ENCODE assay signal across 12 mouse cellular contexts in the genomic region with DNA sequence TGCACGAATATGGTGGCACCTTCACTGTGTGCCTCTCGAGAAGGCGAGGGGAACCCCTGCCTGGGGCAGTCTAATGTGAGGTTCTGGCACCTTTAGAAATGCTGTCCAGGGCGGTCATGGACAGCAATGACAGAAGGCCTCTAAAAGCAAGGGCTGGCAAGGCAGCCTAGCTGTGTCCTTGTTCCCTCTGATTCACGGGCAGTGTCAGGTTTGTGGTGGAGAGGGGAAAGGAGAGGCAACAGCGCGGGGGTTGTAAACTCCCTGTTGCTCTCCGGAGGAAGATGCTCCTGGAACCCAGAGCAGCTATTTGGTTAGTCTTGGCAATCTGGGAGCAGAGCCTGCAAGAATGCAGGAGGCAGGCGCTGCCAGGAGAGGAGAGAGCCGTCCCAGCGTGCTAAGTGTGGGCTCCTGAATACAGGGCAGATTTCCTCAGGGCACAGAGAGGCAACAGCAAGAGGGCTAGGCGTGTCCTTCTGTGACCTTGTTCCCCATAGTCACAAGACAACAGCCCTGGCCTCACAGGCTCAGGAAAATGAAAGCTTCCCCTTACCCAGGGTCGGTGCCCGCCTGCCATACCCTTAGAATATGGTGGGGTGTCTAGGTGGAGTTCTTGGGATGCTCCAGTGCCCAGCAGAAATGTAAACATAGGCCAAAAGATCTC. TPM values are rescaled to one million over a fixed set of nuclear protein-coding genes. Genes with fewer than 3 reads are reported as not detected.
DNase-seq lines count a peak whose midpoint lies in the region; ATAC-seq and TF ChIP-seq lines count a peak whose summit lies in the region.
"Had no signal": no experiment of that assay in that cellular context is flagged by ENCODE, and none has a peak within 500 bp of the region (broad histone marks: within the 10 kb centered on the region; RNA-seq: fewer than 3 reads in every experiment).

No protein-coding gene starts in this region.

- no peak overlapping the region for H3K4me3 ChIP-seq in intestine, embryonic 15.5 days (replicated peaks)
- no peak overlapping the region for H3K4me3 ChIP-seq in intestine, postnatal 0 days (ENCODE audit: low read depth, low read length)
- H3K4me3 ChIP-seq in MEL (ENCODE audit: control insufficient read depth in 1 of 2, insufficient read depth in 1 of 2, low read depth in 2 of 2, low read length in 2 of 2) = no peak overlapping the region
- H3K4me3 ChIP-seq in limb, embryonic 10.5 days = no peak overlapping the region
- H3K4me3 ChIP-seq: neural tube, embryonic 15.5 days had no signal

- no peak for TF ChIP-seq POLR2A in MEL (IDR thresholded peaks at IDR 0.05; ENCODE audit: control insufficient read depth in 1 of 2, insufficient read depth in 1 of 2, low read depth in 1 of 2, low read length in 2 of 2, poor library complexity in 1 of 2)

- TF ChIP-seq RAD21 in MEL (IDR thresholded peaks at IDR 0.05; ENCODE audit: low read depth, low read length) = no peak

- TF ChIP-seq CTCF in intestine, postnatal 0 days (IDR thresholded peaks at IDR 0.05; ENCODE audit: low read depth) = no peak
- TF ChIP-seq CTCF in MEL (IDR thresholded peaks at IDR 0.05 in 2 of 3, conservative IDR thresholded peaks at IDR 0.05 in 1 of 3; ENCODE audit: control insufficient read depth in 1 of 3, insufficient read depth in 1 of 3, low read depth in 2 of 3, low read length in 3 of 3, poor library complexity in 1 of 3, severe bottlenecking in 1 of 3) = no peak

- no peak for TF ChIP-seq EP300 in MEL (IDR thresholded peaks at IDR 0.05; ENCODE audit: low read depth in 1 of 2, low read length in 2 of 2)

- no peak overlapping the region for H3K27ac ChIP-seq in intestine, embryonic 15.5 days
- H3K27ac ChIP-seq in intestine, postnatal 0 days (ENCODE audit: low read depth, low read length) = no peak overlapping the region
- no peak overlapping the region; the same call in 1 of the 2 replicates for H3K27ac ChIP-seq in MEL (ENCODE audit: control insufficient read depth, low read depth, low read length)
- H3K27ac ChIP-seq in limb, embryonic 10.5 days = peak overlapping the region; percentile 39; the same call in 1 of the 2 replicates
- H3K27ac ChIP-seq: neural tube, embryonic 15.5 days had no signal

- 0 out of 2 replicates have a peak, but pooled peaks have one; percentile 1 for ATAC-seq in intestine, embryonic 15.5 days
- no peak for ATAC-seq in intestine, postnatal 0 days

- WGBS in intestine, embryonic 15.5 days = 69% methylated on average over 14 of the region's 14 CpGs
- WGBS in intestine, postnatal 0 days = 66% methylated on average over 14 of the region's 14 CpGs
- 70% methylated on average over 14 of the region's 14 CpGs for WGBS in limb, embryonic 10.5 days

- H3K27me3 ChIP-seq in intestine, embryonic 15.5 days (replicated peaks) = no peaks in the 10 kb centered on the region
- H3K27me3 ChIP-seq in intestine, postnatal 0 days (replicated peaks; ENCODE audit: control insufficient read depth, insufficient read depth, low read length) = no peaks in the 10 kb centered on the region
- H3K27me3 ChIP-seq in MEL (ENCODE audit: control insufficient read depth in 1 of 2, insufficient read depth in 2 of 2, low read length in 2 of 2) = no peaks in the 10 kb centered on the region
- H3K27me3 ChIP-seq in limb, embryonic 10.5 days (ENCODE audit: low read depth, poor library complexity, severe bottlenecking) = no peaks in the 10 kb centered on the region
- H3K27me3 ChIP-seq: CH12.LX; neural tube, embryonic 15.5 days had no signal

- H3K79me2 ChIP-seq in MEL (ENCODE audit: control insufficient read depth, insufficient read depth, low read length, poor library complexity) = no peaks in the 10 kb centered on the region

- H3K4me2 ChIP-seq in intestine, embryonic 15.5 days (replicated peaks) = no peak overlapping the region
- H3K4me2 ChIP-seq in intestine, postnatal 0 days (replicated peaks; ENCODE audit: low read depth) = no peak overlapping the region
- H3K4me2 ChIP-seq: neural tube, embryonic 15.5 days had no signal

- no peak for DNase-seq in MEL (ENCODE audit: low read depth, low spot score)
- DNase-seq in adrenal gland, postnatal 10 days = peak; percentile 70
- no peak for DNase-seq in limb, embryonic 10.5 days (ENCODE audit: low spot score)
- no peak for DNase-seq in thymus, postnatal 36 days
- no peak for DNase-seq in layer of hippocampus, postnatal 14 days (ENCODE audit: low spot score in 2 of 2)
- DNase-seq: cerebellum, adult 9-11 months; gastrocnemius, postnatal 10 days; kidney, postnatal 10 days had no signal

- H3K9me3 ChIP-seq in intestine, embryonic 15.5 days = no peaks in the 10 kb centered on the region
- no peaks in the 10 kb centered on the region for H3K9me3 ChIP-seq in intestine, postnatal 0 days (ENCODE audit: control insufficient read depth)
- no peaks in the 10 kb centered on the region for H3K9me3 ChIP-seq in MEL (replicated peaks; ENCODE audit: insufficient read depth, low read length)
- no peaks in the 10 kb centered on the region for H3K9me3 ChIP-seq in limb, embryonic 10.5 days (replicated peaks)
- H3K9me3 ChIP-seq: neural tube, embryonic 15.5 days had no signal

- H3K36me3 ChIP-seq in intestine, embryonic 15.5 days = no peaks in the 10 kb centered on the region
- no peaks in the 10 kb centered on the region for H3K36me3 ChIP-seq in intestine, postnatal 0 days (ENCODE audit: control insufficient read depth, insufficient read depth)
- peaks cover 0 to 23% of the 10 kb centered on the region in 2 experiments; a peak in 2 of 4 replicates for H3K36me3 ChIP-seq in MEL (ENCODE audit: control insufficient read depth in 1 of 2, insufficient read depth in 2 of 2, low read length in 2 of 2)
- no peaks in the 10 kb centered on the region for H3K36me3 ChIP-seq in limb, embryonic 10.5 days
- H3K36me3 ChIP-seq: neural tube, embryonic 15.5 days had no signal

- peaks cover 43% of the 10 kb centered on the region for H3K4me1 ChIP-seq in intestine, embryonic 15.5 days (replicated peaks)
- H3K4me1 ChIP-seq in intestine, postnatal 0 days (replicated peaks; ENCODE audit: control insufficient read depth, insufficient read depth, low read length) = peaks cover 9% of the 10 kb centered on the region
- peaks cover 15 to 33% of the 10 kb centered on the region in 2 experiments for H3K4me1 ChIP-seq in MEL (ENCODE audit: control insufficient read depth in 1 of 2, insufficient read depth in 2 of 2, low read length in 2 of 2)
- H3K4me1 ChIP-seq in limb, embryonic 10.5 days = peaks cover 54% of the 10 kb centered on the region

- H3K9ac ChIP-seq in intestine, embryonic 15.5 days = 0 out of 2 replicates have a peak overlapping the region, but pooled peaks have one; percentile 8
- no peak overlapping the region for H3K9ac ChIP-seq in intestine, postnatal 0 days (ENCODE audit: low read depth, low read length)
- peak overlapping the region; percentile 41; the same call in 1 of the 2 replicates for H3K9ac ChIP-seq in MEL (ENCODE audit: control insufficient read depth, low read depth, low read length, poor library complexity, severe bottlenecking)
- H3K9ac ChIP-seq: neural tube, embryonic 15.5 days had no signal

TF ChIP-seq in MEL, 35 proteins besides CTCF, POLR2A, EP300 and RAD21:
- TF ChIP-seq ZKSCAN1 (IDR thresholded peaks at IDR 0.05; ENCODE audit: low read depth, low read length) = no peak
- no peak for TF ChIP-seq NRF1 (IDR thresholded peaks at IDR 0.05; ENCODE audit: insufficient read depth, low read depth, low read length, poor library complexity, severe bottlenecking)
- TF ChIP-seq ZNF384 (IDR thresholded peaks at IDR 0.05; ENCODE audit: low read depth, low read length) = no peak
- TF ChIP-seq GABPA (IDR thresholded peaks at IDR 0.05; ENCODE audit: low read depth, low read length) = no peak
- no peak for TF ChIP-seq USF1 (IDR thresholded peaks at IDR 0.05; ENCODE audit: low read depth, low read length)
- no peak for TF ChIP-seq ETS1 (IDR thresholded peaks at IDR 0.05; ENCODE audit: low read depth, low read length)
- no peak for TF ChIP-seq MAZ (IDR thresholded peaks at IDR 0.05; ENCODE audit: low read depth, low read length)
- no peak for TF ChIP-seq POLR2AphosphoS5 (IDR thresholded peaks at IDR 0.05; ENCODE audit: borderline replicate concordance, low read depth, low read length)
- no peak for TF ChIP-seq ZMIZ1 (IDR thresholded peaks at IDR 0.05; ENCODE audit: low read depth, low read length)
- TF ChIP-seq CHD1 (IDR thresholded peaks at IDR 0.05; ENCODE audit: low read depth, low read length) = no peak
- TF ChIP-seq MAFK (IDR thresholded peaks at IDR 0.05; ENCODE audit: borderline replicate concordance, low read depth, low read length) = no peak
- TF ChIP-seq NELFE (IDR thresholded peaks at IDR 0.05; ENCODE audit: low read depth, low read length) = no peak
- no peak for TF ChIP-seq ELF1 (IDR thresholded peaks at IDR 0.05; ENCODE audit: low read depth, low read length)
- TF ChIP-seq BHLHE40 (IDR thresholded peaks at IDR 0.05; ENCODE audit: borderline replicate concordance, low read depth, low read length) = no peak
- no peak for TF ChIP-seq E2F4 (IDR thresholded peaks at IDR 0.05; ENCODE audit: borderline replicate concordance, low read depth, low read length)
- TF ChIP-seq SMC3 (IDR thresholded peaks at IDR 0.05; ENCODE audit: low read depth, low read length) = no peak
- no peak for TF ChIP-seq MYB (IDR thresholded peaks at IDR 0.05; ENCODE audit: low read depth, low read length)
- no peak for TF ChIP-seq MEF2A (IDR thresholded peaks at IDR 0.05; ENCODE audit: extremely low read depth, insufficient replicate concordance, low read depth, low read length, poor library complexity, severe bottlenecking)
- no peak for TF ChIP-seq MXI1 (IDR thresholded peaks at IDR 0.05; ENCODE audit: low read depth, low read length)

RNA-seq across cellular contexts. Expression of a gene that starts 25.3 kb away (rescaled TPM):
- 54.4 and 57.8 TPM in 2 replicates for polyA plus RNA-seq in intestine, embryonic 15.5 days (2015; fragmentation: Nextera tagmentation; extraction: Ambion mirVana)
- polyA plus RNA-seq in intestine, postnatal 0 days (2015; fragmentation: Nextera tagmentation; extraction: Ambion mirVana) = 30.2 and 33.0 TPM in 2 replicates
- total RNA-seq in MEL (2012; rRNA removed) = 25.3 and 27.7 TPM in 2 replicates
- 10 to 100 TPM in 1 of 2 experiments, not detected in 1; 39.0 TPM for polyA plus RNA-seq in MEL (2012; ENCODE audit: insufficient read depth in 1 of 2, insufficient read length in 2 of 2, low read depth in 1 of 2, low replicate concordance in 2 of 2, missing spikeins in 1 of 2)
- 10 to 100 TPM; 60.1 to 72.8 TPM for total RNA-seq in adrenal gland, postnatal 10 days (2021)
- polyA plus RNA-seq in limb, embryonic 10.5 days (2016; fragmentation: Nextera tagmentation; extraction: Ambion mirVana) = 111 and 130 TPM in 2 replicates
- total RNA-seq in layer of hippocampus, postnatal 14 days (2021) = 10 to 100 TPM; 42.1 to 46.9 TPM
